Mouse (Mus musculus) granulocyte monocyte progenitor cell, adult 5-6 weeks (primary cell): ENCODE measurements around the gene Scd3. TPM values are rescaled to one million over a fixed set of nuclear protein-coding genes. Genes with fewer than 3 reads are reported as not detected.
"Not testable (repeated sequence)": the region's sequence is repeated elsewhere in the genome, so short reads cannot be mapped to it uniquely, and the experiment has no call there.

Source experiments
- ATAC-seq: replicated peaks from 2 replicates; pipeline ENCODE4 v1.8.0; 2016; ENCODE audit warnings: mild to moderate bottlenecking, moderate TSS enrichment, inconsistent platforms; ENCODE audit not compliant: poor library complexity, severe bottlenecking
- total RNA-seq, 2 experiments: library from RNA; stranded (forward) in 1 of 2; stranded (reverse) in 1 of 2; fragments of 200-712, 200-1000 nt in 1 of 2; fragments of >200 nt in 1 of 2; fragmentation: Nextera tagmentation in 1 of 2; gene quantifications; 2 replicates each; pipeline ENCODE4 v1.2.3; 2014 to 2017

The Scd3 gene
- total RNA-seq, 2 experiments from 2014 or later = not detected

GRCm38 (mm10) chr19:44230212-44230611, 27.1 kb downstream of the Scd3 start:
- ATAC-seq = no peak

DNA sequence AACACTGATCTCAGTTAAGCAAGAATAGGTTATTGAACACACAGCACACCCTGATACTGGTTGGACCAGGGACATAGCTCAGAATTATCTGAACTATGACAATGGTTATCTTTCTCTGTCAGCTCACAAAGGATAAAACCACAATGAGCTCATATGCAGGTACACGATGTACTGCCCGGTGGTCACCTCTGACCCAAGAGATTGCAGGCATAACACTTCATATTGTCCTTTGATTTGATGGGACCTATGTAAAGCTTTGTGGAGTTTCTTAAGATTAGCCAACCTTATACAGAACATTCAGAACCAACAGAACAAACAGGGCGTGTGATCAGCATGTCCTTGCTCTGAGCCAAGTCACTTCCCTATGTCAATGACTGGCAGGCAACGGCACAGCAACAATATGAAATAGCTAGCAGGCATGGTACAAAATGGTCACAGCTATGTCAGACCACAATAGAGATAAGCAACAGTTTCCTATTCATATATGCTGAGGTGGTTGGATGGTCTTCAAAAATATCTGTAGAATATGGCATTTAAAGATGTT, 28.6 kb downstream of the Scd3 start:
- ATAC-seq = no peak

GRCm38 (mm10) chr19:44237471-44238006, 34.5 kb downstream of the Scd3 start:
- ATAC-seq = no peak

GRCm38 (mm10) chr19:44238906-44239305, 35.8 kb downstream of the Scd3 start:
- no peak; the same call in 1 of the 2 replicates for ATAC-seq

- no peak for ATAC-seq
Measured at GRCm38 (mm10) chr19:44245761-44246171, 42.7 kb downstream of the Scd3 start.

GRCm38 (mm10) chr19:44246341-44246911, 43.4 kb downstream of the Scd3 start:
- ATAC-seq = no peak

GRCm38 (mm10) chr19:44247281-44248080, 44.4 kb downstream of the Scd3 start:
- ATAC-seq = 0 out of 2 replicates have a peak, but pooled peaks have one; percentile 5

DNA sequence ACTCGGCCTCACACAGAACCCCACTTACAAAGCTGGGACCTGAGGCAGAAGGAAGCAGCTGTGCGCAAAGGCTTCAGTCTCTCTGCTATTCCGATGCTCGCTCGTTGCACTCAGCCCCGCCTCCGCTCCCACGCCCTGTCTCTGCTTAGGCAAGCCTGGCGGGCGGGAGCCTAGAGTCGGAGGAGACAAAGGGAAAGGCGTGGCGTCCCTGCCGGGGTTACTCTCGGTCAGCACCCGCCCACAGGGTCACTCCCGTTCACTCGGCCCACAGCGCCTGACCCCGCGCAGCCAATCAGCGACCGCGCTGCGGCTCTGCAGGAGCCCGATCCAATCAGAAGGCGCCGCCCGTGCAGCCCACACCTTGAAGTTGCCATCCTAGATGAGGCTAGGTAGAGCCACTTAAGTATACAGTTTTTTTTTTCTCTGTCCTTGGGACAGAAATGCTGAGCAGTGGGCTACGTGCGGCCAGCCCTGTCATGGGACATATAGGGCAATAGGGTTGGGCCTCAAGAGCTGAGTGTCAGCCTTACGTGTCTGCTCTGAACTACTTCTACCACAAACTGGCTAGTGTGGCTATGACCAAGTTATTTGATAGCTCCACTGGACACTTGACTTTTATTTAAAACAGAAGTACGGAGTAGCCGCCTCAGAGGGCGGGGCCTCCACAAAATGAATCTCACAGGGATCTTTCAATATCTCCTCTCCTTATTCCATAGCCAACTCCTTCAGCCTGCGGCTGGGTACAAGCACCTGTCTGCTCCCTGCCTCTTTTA, 45.2 kb downstream of the Scd3 start:
- peak; percentile 99 for ATAC-seq

DNA sequence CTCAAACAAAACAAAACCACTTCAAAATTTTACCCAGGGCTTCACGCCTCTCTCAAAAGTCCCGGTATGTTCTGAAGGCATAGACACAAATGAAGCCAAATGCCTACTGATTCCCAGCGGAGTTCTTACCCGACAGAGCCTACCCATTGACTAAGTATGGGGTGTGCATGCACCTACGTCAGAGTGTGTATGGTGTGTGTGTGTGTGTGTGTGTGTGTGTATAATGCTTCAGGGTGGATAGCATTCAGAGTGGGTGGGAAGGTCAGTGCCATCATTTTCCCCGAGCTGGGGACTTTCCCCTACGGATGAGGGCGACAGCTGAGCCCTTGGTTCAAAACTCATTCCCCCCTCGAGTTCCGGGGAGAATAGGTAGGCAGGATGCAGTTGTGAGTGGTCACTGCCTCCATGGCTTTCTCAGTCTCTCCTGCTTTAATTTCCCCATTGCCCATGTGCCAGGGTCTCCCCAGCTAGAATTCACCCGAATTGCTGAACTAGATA, 45.8 kb downstream of the Scd3 start:
- ATAC-seq = no peak

DNA sequence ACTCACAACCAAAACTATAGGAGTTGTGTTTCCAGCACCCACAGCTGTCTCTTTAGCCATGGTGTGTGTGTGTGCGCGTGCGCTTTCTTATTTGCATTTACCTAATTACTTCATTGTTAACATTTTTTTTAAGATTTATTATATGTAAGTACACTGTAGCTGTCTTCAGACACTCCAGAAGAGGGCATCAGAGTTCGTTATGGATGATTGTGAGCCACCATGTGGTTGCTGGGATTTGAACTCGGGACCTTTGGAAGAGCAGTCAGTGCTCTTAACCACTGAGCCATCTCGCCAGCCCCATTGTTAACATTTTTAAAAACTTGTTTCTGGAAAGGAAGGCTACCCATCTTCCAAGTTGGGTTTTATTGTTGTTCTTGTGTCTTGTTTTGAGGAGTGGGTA, 48.1 kb downstream of the Scd3 start:
- not testable (repeated sequence) for ATAC-seq

GRCm38 (mm10) chr19:44251936-44252558, 49.0 kb downstream of the Scd3 start:
- ATAC-seq = no peak

DNA sequence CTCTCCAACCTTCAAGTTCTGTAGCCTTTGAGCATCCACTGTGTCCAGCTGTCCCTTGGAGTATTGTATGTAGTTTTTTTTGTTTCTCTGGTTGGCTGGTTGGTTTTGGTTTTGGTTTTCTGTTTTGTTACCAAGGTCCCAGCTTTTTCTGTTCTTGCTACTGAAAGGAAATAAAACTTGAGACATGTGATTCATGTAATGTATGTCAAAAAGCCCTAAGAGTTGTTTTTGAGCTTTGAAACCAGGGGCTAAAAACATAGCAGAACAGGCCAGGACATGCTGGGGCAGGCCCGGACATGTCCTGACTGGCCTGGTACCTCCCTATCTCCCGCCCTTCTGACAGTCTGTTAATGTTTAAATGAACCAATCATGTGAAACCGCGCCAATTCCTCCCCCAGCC, 51.0 kb downstream of the Scd3 start:
- ATAC-seq = not testable (repeated sequence)

- no peak for ATAC-seq
Measured at GRCm38 (mm10) chr19:44257377-44257966, 54.4 kb downstream of the Scd3 start.

DNA sequence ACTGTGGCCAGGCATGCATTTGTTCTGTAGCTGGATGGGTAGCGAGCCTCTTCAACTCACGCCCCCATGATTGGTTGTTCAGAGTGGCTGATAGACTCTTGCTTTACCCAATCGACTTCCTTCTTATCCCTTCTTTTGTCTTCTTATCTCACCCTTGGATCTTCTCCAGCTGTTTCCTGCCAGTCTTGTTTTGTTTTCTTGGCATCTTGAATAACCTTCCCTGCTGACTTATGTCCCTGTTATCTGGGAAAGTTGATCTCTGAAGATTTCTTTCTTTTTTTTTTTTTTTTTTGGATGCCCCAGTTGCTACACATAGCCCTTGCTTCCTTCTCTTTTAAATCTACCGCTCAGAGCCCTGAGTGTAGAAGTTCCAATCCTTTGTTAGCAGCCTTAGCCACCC, 56.4 kb downstream of the Scd3 start:
- no peak for ATAC-seq

GRCm38 (mm10) chr19:44260487-44260886, 57.4 kb downstream of the Scd3 start:
- no peak for ATAC-seq

GRCm38 (mm10) chr19:44261774-44262173, 58.7 kb downstream of the Scd3 start:
- no peak for ATAC-seq

DNA sequence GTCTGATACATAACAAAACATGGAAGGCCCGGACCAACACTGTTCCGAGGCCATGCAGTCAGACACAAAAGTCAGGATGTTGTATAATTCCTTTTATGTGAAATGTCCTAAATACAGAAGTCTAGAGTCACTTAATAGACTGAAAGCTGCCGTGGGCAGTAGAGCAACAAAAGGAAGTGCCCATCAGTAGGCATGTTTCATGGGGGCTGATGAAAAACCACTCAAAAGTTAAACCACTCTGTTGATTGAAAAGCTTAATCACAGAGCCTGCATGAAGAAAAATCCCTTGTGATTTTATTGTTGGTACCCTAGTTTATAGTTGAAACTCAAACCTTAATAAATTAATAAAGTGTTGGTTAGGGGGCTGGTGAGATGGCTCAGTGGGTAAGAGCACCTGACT, 60.5 kb downstream of the Scd3 start:
- ATAC-seq = no peak

DNA sequence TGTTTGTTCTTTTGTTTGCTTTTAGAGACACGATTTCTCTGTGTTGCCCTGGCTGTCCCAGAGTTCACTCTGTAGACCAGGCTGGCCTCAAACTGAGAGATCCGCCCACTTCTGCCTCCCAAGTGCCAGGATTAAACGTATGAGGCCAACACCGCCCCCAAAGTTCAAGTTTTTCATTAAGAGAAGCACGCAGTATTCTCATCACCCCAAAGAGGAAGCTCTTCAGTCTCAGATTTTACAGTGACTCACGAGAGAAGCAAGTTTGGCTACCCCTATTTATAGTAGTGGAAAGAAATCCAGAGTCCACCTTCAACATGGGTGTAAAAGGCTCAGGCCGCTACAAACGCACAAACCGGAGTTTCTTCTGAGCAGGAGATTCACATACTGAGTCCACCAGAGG, 61.2 kb downstream of the Scd3 start:
- peak; percentile 22; the same call in 1 of the 2 replicates for ATAC-seq

GRCm38 (mm10) chr19:44265300-44265699, 62.2 kb downstream of the Scd3 start:
- no peak for ATAC-seq
